Mouse (Mus musculus) CH12.LX (cell line): ENCODE measurements around the gene Abhd11. TPM values are rescaled to one million over a fixed set of nuclear protein-coding genes. Genes with fewer than 3 reads are reported as not detected.
A peak's percentile ranks its signal among the peaks of the same experiment; 100 is the strongest.

ENCODE experiments used
- DNase-seq: peaks from one replicate; pipeline ENCODE4 v3.0.0-alpha.2; 2013; ENCODE audit errors: extremely low read depth
- H3K27ac ChIP-seq: 2 replicates; pipeline ENCODE4 v1.5.1; 2012; ENCODE audit warnings: low read depth, mild to moderate bottlenecking, control low read depth, moderate library complexity; ENCODE audit not compliant: insufficient read depth
- H3K27me3 ChIP-seq: replicated peaks from 2 replicates; pipeline ENCODE3; 2012; ENCODE audit warnings: inconsistent platforms
- H3K36me3 ChIP-seq, 2 experiments: replicated peaks in 1 of 2; 2 replicates each; pipeline versions ENCODE3 to v1.6.1; 2012; ENCODE audit warnings: inconsistent platforms in 1 of 2, low read length in 1 of 2, mild to moderate bottlenecking in 1 of 2, mixed read lengths in 1 of 2, moderate library complexity in 1 of 2; ENCODE audit not compliant: control insufficient read depth in 1 of 2, insufficient read depth in 1 of 2
- H3K4me1 ChIP-seq, 2 experiments: 2 replicates each; pipeline ENCODE4 v1.6.1; 2012; ENCODE audit warnings: inconsistent platforms in 1 of 2, moderate library complexity in 1 of 2; ENCODE audit not compliant: insufficient read depth in 2 of 2, control insufficient read depth in 1 of 2
- H3K4me2 ChIP-seq: 2 replicates; pipeline ENCODE4 v1.6.1; 2012; ENCODE audit warnings: low read depth, mild to moderate bottlenecking, control low read depth; ENCODE audit not compliant: poor library complexity, insufficient read depth, severe bottlenecking
- H3K4me3 ChIP-seq, 3 experiments: fragments of 150-350 bp in 1 of 3; sonication (generic) in 1 of 3; replicated peaks in 1 of 3; 2 replicates each; pipeline versions ENCODE3 to v1.5.1; 2011 to 2012; ENCODE audit warnings: low read depth in 2 of 3, low read length in 2 of 3, mild to moderate bottlenecking in 2 of 3, moderate library complexity in 2 of 3, control low read depth in 1 of 3, improper control_type of control experiment in 1 of 3, inconsistent platforms in 1 of 3, mixed read lengths in 1 of 3; ENCODE audit not compliant: poor library complexity in 1 of 3
- H3K79me2 ChIP-seq: replicated peaks from 2 replicates; pipeline ENCODE4 v1.6.1; 2012; ENCODE audit warnings: mild to moderate bottlenecking, moderate library complexity; ENCODE audit not compliant: control insufficient read depth, poor library complexity, insufficient read depth, severe bottlenecking; ENCODE audit errors: extremely low read depth
- H3K9ac ChIP-seq: 2 replicates; pipeline ENCODE4 v1.6.1; 2012; ENCODE audit warnings: low read depth, mild to moderate bottlenecking, control low read depth, moderate library complexity; ENCODE audit not compliant: insufficient read depth
- H3K9me3 ChIP-seq: replicated peaks from 2 replicates; pipeline ENCODE3; 2012; ENCODE audit warnings: low read length, inconsistent platforms, mixed read lengths
- BHLHE40 ChIP-seq: IDR thresholded peaks from 2 replicates; pipeline ENCODE4 v1.6.1; 2011; ENCODE audit warnings: mild to moderate bottlenecking, low read depth, low read length, improper control_type of control experiment
- CHD1 ChIP-seq: IDR thresholded peaks from 2 replicates; pipeline ENCODE4 v1.6.1; 2012; ENCODE audit warnings: low read depth, low read length, improper control_type of control experiment, inconsistent platforms
- CHD2 ChIP-seq: IDR thresholded peaks from 2 replicates; pipeline ENCODE4 v1.6.1; 2011; ENCODE audit warnings: low read length, improper control_type of control experiment
- CTCF ChIP-seq, 2 experiments: IDR thresholded peaks in 1 of 2; conservative IDR thresholded peaks in 1 of 2; 2 replicates each; pipeline ENCODE4 v1.5.1; 2011 to 2012; ENCODE audit warnings: low read depth in 2 of 2, low read length in 2 of 2, improper control_type of control experiment in 1 of 2, inconsistent platforms in 1 of 2, mild to moderate bottlenecking in 1 of 2, moderate library complexity in 1 of 2
- EP300 ChIP-seq: IDR thresholded peaks from 2 replicates; pipeline ENCODE4 v1.6.1; 2011; ENCODE audit warnings: low read length, improper control_type of control experiment
- GABPA ChIP-seq: IDR thresholded peaks from 2 replicates; pipeline ENCODE4 v1.6.1; 2012; ENCODE audit warnings: low read depth, low read length, improper control_type of control experiment, inconsistent platforms; ENCODE audit not compliant: insufficient replicate concordance
- HCFC1 ChIP-seq: IDR thresholded peaks from 2 replicates; pipeline ENCODE4 v1.6.1; 2012; ENCODE audit warnings: low read depth, mild to moderate bottlenecking, inconsistent platforms, low read length, improper control_type of control experiment
- JUN ChIP-seq: IDR thresholded peaks from 2 replicates; pipeline ENCODE4 v1.6.1; 2011; ENCODE audit warnings: low read depth, mild to moderate bottlenecking, low read length, improper control_type of control experiment, moderate library complexity; ENCODE audit not compliant: insufficient read depth
- KAT2A ChIP-seq: IDR thresholded peaks from 2 replicates; pipeline ENCODE4 v1.6.1; 2012; ENCODE audit warnings: low read length, improper control_type of control experiment, inconsistent platforms; ENCODE audit not compliant: insufficient replicate concordance
- MAZ ChIP-seq: IDR thresholded peaks from 2 replicates; pipeline ENCODE4 v1.6.1; 2012; ENCODE audit warnings: low read depth, mild to moderate bottlenecking, inconsistent platforms, low read length, improper control_type of control experiment, moderate library complexity
- MYC ChIP-seq: IDR thresholded peaks from 2 replicates; pipeline ENCODE4 v1.6.1; 2011; ENCODE audit warnings: low read depth, mild to moderate bottlenecking, improper control_type of control experiment, low read length
- NRF1 ChIP-seq: IDR thresholded peaks from 2 replicates; pipeline ENCODE4 v1.6.1; 2014; ENCODE audit warnings: low read depth, mild to moderate bottlenecking, inconsistent platforms, low read length, improper control_type of control experiment, moderate library complexity
- PAX5 ChIP-seq: IDR thresholded peaks from 2 replicates; pipeline ENCODE4 v1.6.1; 2012; ENCODE audit warnings: low read length, inconsistent platforms, mixed read lengths
- POLR2AphosphoS2 ChIP-seq: IDR thresholded peaks from 2 replicates; pipeline ENCODE4 v1.6.1; 2011; ENCODE audit warnings: low read depth, low read length, improper control_type of control experiment
- TBP ChIP-seq: conservative IDR thresholded peaks from 2 replicates; pipeline ENCODE4 v1.6.1; 2011; ENCODE audit warnings: low read depth, low read length, improper control_type of control experiment
- USF2 ChIP-seq: conservative IDR thresholded peaks from 2 replicates; pipeline ENCODE4 v1.6.1; 2011; ENCODE audit warnings: low read depth, low read length, improper control_type of control experiment
- ZC3H11A ChIP-seq: IDR thresholded peaks from 2 replicates; pipeline ENCODE4 v1.6.1; 2012; ENCODE audit warnings: low read depth, mild to moderate bottlenecking, inconsistent platforms, low read length, improper control_type of control experiment
- ZKSCAN1 ChIP-seq: IDR thresholded peaks from 2 replicates; pipeline ENCODE4 v1.6.1; 2012; ENCODE audit warnings: low read depth, inconsistent platforms, low read length, improper control_type of control experiment, borderline replicate concordance
- ZMIZ1 ChIP-seq: IDR thresholded peaks from 2 replicates; pipeline ENCODE4 v1.6.1; 2012; ENCODE audit warnings: low read depth, mild to moderate bottlenecking, inconsistent platforms, low read length, improper control_type of control experiment
- ZNF384 ChIP-seq: IDR thresholded peaks from 2 replicates; pipeline ENCODE4 v1.6.1; 2012; ENCODE audit warnings: low read depth, low read length, improper control_type of control experiment, inconsistent platforms
- dilution Hi-C: fragments of 300-500 bp; cut with MboI; formaldehyde crosslinking; loops from 2 replicates; pipeline ENCODE4 v1.14.3; 2020; ENCODE audit warnings: low sequenced_read_pairs; ENCODE audit not compliant: extremely low pct_unique_long_range_greater_than_20kb, extremely low pct_ligation_motif_present
- in situ Hi-C: fragments of 300-500 bp; cut with MboI; formaldehyde crosslinking; loops from 3 replicates; pipeline ENCODE4 v1.14.3; 2019; ENCODE audit warnings: low sequenced_read_pairs, low pct_ligation_motif_present, low pct_unique_long_range_greater_than_20kb, mixed read lengths
- polyA plus RNA-seq: library from polyadenylated mRNA; unstranded; fragments of >175 nt; gene quantifications from 2 replicates; pipeline ENCODE4 v1.2.1, GENCODE M21; 2012; ENCODE audit warnings: low read depth; ENCODE audit not compliant: insufficient read length
- total RNA-seq, 2 experiments: library from RNA; depleted of rRNA; stranded (reverse); fragments of 300-350 nt in 1 of 2; fragments of >200 nt in 1 of 2; gene quantifications; 2 replicates each; pipeline ENCODE4 v1.2.3; 2012 to 2014

Abhd11 gene
- total and polyA plus RNA-seq, 3 experiments: 32.1 to 36.6 (median 36.0) TPM

- no peak for TF ChIP-seq ZKSCAN1
- TF ChIP-seq CHD2: peak; percentile 22; the same call in 1 of the 2 replicates
- TF ChIP-seq JUN: no peak
- peak; percentile 94; the same call in 1 of the 2 replicates for TF ChIP-seq MAZ
- TF ChIP-seq NRF1: peak; percentile 88
- TF ChIP-seq CTCF (conservative IDR thresholded peaks at IDR 0.05 in 1 of 2, IDR thresholded peaks at IDR 0.05 in 1 of 2; ENCODE audit: low read depth in 2 of 2, low read length in 2 of 2): no peak
- TF ChIP-seq HCFC1: peak; percentile 38
- no peak for TF ChIP-seq EP300
- TF ChIP-seq GABPA: no peak
- no peak for TF ChIP-seq POLR2AphosphoS2
- peak; percentile 65 for TF ChIP-seq BHLHE40
- no peak for TF ChIP-seq ZC3H11A
- peak; percentile 49 for TF ChIP-seq ZMIZ1
These were observed 803 bp downstream of the Abhd11 start (continued) for GRCm38 (mm10) chr5:135009590-135010319.

DNA sequence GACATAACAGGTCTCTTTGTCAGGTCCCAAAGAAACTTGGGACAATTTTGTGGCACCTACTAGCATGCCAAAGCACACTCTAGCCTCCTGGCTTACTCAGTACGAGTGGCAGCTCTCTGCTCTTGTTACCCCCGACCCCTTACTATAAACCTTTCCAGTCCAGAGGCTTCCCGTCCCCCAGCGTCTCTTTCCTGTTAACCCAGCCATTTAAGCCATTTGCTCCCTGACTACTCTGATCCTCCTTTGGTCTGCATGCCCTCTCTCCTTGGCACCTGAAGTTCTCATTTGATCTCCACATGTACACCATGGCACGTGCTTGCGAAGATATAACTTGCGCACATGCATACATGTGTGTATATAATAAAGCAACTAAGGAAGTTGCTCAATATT, 1.4 kb downstream of the Abhd11 start:
- Histone ChIP-seq H3K36me3 (peaks cover 2 to 18% of the 10 kb centered on the region in 2 experiments), H3K27me3 (peaks cover 17% of the 10 kb centered on the region), H3K4me2 (peak overlapping the region; percentile 78), H3K9ac (peak overlapping the region; percentile 82), H3K4me3 (peak overlapping the region; percentile 66 to 73 (median 67)), H3K27ac (no peak overlapping the region), H3K4me1 (peaks cover 10 to 34% of the 10 kb centered on the region in 2 experiments), H3K79me2 (no peaks in the 10 kb centered on the region; the same call in 1 of the 2 replicates), H3K9me3 (no peaks in the 10 kb centered on the region)
- dilution Hi-C loops: no loop called here
- in situ Hi-C loops: no loop called here
- TF ChIP-seq BHLHE40: 0 out of 2 replicates have a peak, but pooled peaks have one; percentile 25
- no peak for TF ChIP-seq TBP
- no peak for TF ChIP-seq CHD1
- no peak for TF ChIP-seq PAX5
- no peak for TF ChIP-seq CTCF (conservative IDR thresholded peaks at IDR 0.05 in 1 of 2, IDR thresholded peaks at IDR 0.05 in 1 of 2; ENCODE audit: low read depth in 2 of 2, low read length in 2 of 2)
- no peak for TF ChIP-seq ZC3H11A
- TF ChIP-seq ZNF384: no peak
- TF ChIP-seq MYC: 0 out of 2 replicates have a peak, but pooled peaks have one; percentile 19
- TF ChIP-seq EP300: no peak
- TF ChIP-seq HCFC1: no peak
- no peak for TF ChIP-seq USF2
- no peak for TF ChIP-seq KAT2A
- no peak for TF ChIP-seq CHD2
- DNase-seq: no peak
